ENCODE assay signal across 11 mouse cellular contexts in genomic region chr2:172249336-172249735, GRCm38 (mm10). TPM values are rescaled to one million over a fixed set of nuclear protein-coding genes. Genes with fewer than 3 reads are reported as not detected.
DNase-seq lines count a peak whose midpoint lies in the region; ATAC-seq and TF ChIP-seq lines count a peak whose summit lies in the region.
"Had no signal": no experiment of that assay in that cellular context is flagged by ENCODE, and none has a peak within 500 bp of the region (broad histone marks: within the 10 kb centered on the region; RNA-seq: fewer than 3 reads in every experiment).

No protein-coding gene starts in this region.

- no peaks in the 10 kb centered on the region for H3K9me3 ChIP-seq in forebrain, embryonic 11.5 days (ENCODE audit: control insufficient read depth, low read length)
- H3K9me3 ChIP-seq in forebrain, embryonic 10.5 days: no peaks in the 10 kb centered on the region
- H3K9me3 ChIP-seq in lung, postnatal 0 days (ENCODE audit: low read length): no peaks in the 10 kb centered on the region
- H3K9me3 ChIP-seq: heart, embryonic 13.5 days; liver, embryonic 13.5 days had no signal

- no peaks in the 10 kb centered on the region for H3K4me1 ChIP-seq in forebrain, embryonic 11.5 days (replicated peaks; ENCODE audit: control insufficient read depth, insufficient read depth, low read length)
- H3K4me1 ChIP-seq in forebrain, embryonic 10.5 days: peaks cover 7% of the 10 kb centered on the region; the same call in 1 of the 2 replicates
- no peaks in the 10 kb centered on the region for H3K4me1 ChIP-seq in lung, postnatal 0 days (ENCODE audit: insufficient read depth, low read depth, low read length)
- H3K4me1 ChIP-seq in bone marrow, adult 2 months (ENCODE audit: control insufficient read depth, insufficient read depth, low read length): no peaks in the 10 kb centered on the region
- H3K4me1 ChIP-seq in testis, adult 2 months (ENCODE audit: control insufficient read depth, insufficient read depth, low read length): peaks cover 16% of the 10 kb centered on the region
- H3K4me1 ChIP-seq: heart, embryonic 13.5 days had no signal

- peak; percentile 49 for TF ChIP-seq CTCF in lung, postnatal 0 days (IDR thresholded peaks at IDR 0.05)
- peak; percentile 54; the same call in 1 of the 2 replicates for TF ChIP-seq CTCF in bone marrow, adult 2 months (IDR thresholded peaks at IDR 0.05; ENCODE audit: control insufficient read depth, insufficient read depth, low read length)
- TF ChIP-seq CTCF in testis, adult 2 months (IDR thresholded peaks at IDR 0.05; ENCODE audit: control insufficient read depth, insufficient read depth, insufficient replicate concordance, low read depth, low read length): peak; percentile 95

- ATAC-seq in forebrain, embryonic 11.5 days (replicated peaks; ENCODE audit: low FRiP score): no peak; the same call in 1 of the 2 replicates
- no peak for ATAC-seq in lung, postnatal 0 days

- no peak overlapping the region for H3K4me2 ChIP-seq in forebrain, embryonic 11.5 days (ENCODE audit: low read depth, low read length, severe bottlenecking)
- H3K4me2 ChIP-seq in lung, postnatal 0 days (replicated peaks; ENCODE audit: low read depth, low read length): no peak overlapping the region
- H3K4me2 ChIP-seq: heart, embryonic 13.5 days; liver, embryonic 13.5 days had no signal

- H3K36me3 ChIP-seq in forebrain, embryonic 11.5 days (ENCODE audit: control insufficient read depth, insufficient read depth, low read length): no peaks in the 10 kb centered on the region
- no peaks in the 10 kb centered on the region for H3K36me3 ChIP-seq in forebrain, embryonic 10.5 days (replicated peaks)
- no peaks in the 10 kb centered on the region for H3K36me3 ChIP-seq in lung, postnatal 0 days (ENCODE audit: insufficient read depth, low read length)
- no peaks in the 10 kb centered on the region for H3K36me3 ChIP-seq in testis, adult 2 months (ENCODE audit: control insufficient read depth, insufficient read depth, low read length)
- H3K36me3 ChIP-seq: heart, embryonic 13.5 days; liver, embryonic 13.5 days had no signal

- no peak overlapping the region for H3K27ac ChIP-seq in forebrain, embryonic 11.5 days (ENCODE audit: low read depth, low read length)
- H3K27ac ChIP-seq in forebrain, embryonic 10.5 days: no peak overlapping the region
- H3K27ac ChIP-seq in lung, postnatal 0 days (ENCODE audit: low read length): no peak overlapping the region
- no peak overlapping the region for H3K27ac ChIP-seq in bone marrow, adult 2 months (ENCODE audit: control insufficient read depth, insufficient read depth, low read depth, low read length, poor library complexity)
- no peak overlapping the region for H3K27ac ChIP-seq in testis, adult 2 months (ENCODE audit: control insufficient read depth, insufficient read depth, low read depth, low read length)
- H3K27ac ChIP-seq: heart, embryonic 13.5 days; liver, embryonic 13.5 days had no signal

- TF ChIP-seq POLR2A in bone marrow, adult 2 months (IDR thresholded peaks at IDR 0.05; ENCODE audit: borderline replicate concordance, control insufficient read depth, low read depth, low read length): no peak
- TF ChIP-seq POLR2A in testis, adult 2 months (IDR thresholded peaks at IDR 0.05; ENCODE audit: control insufficient read depth, low read depth, low read length): no peak

- no peaks in the 10 kb centered on the region; the same call in 1 of the 2 replicates for H3K27me3 ChIP-seq in forebrain, embryonic 11.5 days (ENCODE audit: control insufficient read depth, insufficient read depth, low read length)
- peaks cover 25% of the 10 kb centered on the region for H3K27me3 ChIP-seq in forebrain, embryonic 10.5 days (ENCODE audit: poor library complexity, severe bottlenecking)
- no peaks in the 10 kb centered on the region for H3K27me3 ChIP-seq in lung, postnatal 0 days (replicated peaks; ENCODE audit: insufficient read depth, low read length)
- no peaks in the 10 kb centered on the region for H3K27me3 ChIP-seq in testis, adult 2 months (ENCODE audit: control insufficient read depth, insufficient read depth, low read length)

- H3K9ac ChIP-seq in forebrain, embryonic 11.5 days (ENCODE audit: low read length): no peak overlapping the region
- H3K9ac ChIP-seq in lung, postnatal 0 days (replicated peaks; ENCODE audit: low read depth): no peak overlapping the region
- H3K9ac ChIP-seq: heart, embryonic 13.5 days; liver, embryonic 13.5 days had no signal

- TF ChIP-seq EP300 in lung, postnatal 0 days (IDR thresholded peaks at IDR 0.05): no peak

- intact Hi-C loops in heart, postnatal 14 days (cut with DNase I): no loop called here

- H3K4me3 ChIP-seq in forebrain, embryonic 11.5 days (ENCODE audit: low read depth, low read length): no peak overlapping the region
- no peak overlapping the region for H3K4me3 ChIP-seq in forebrain, embryonic 10.5 days
- H3K4me3 ChIP-seq in lung, postnatal 0 days (ENCODE audit: low read depth, low read length): no peak overlapping the region
- H3K4me3 ChIP-seq in bone marrow, adult 2 months (replicated peaks; ENCODE audit: control insufficient read depth, low read depth, low read length): no peak overlapping the region
- H3K4me3 ChIP-seq in testis, adult 2 months (ENCODE audit: control insufficient read depth, low read depth, low read length): peak overlapping the region; percentile 44
- H3K4me3 ChIP-seq: heart, embryonic 13.5 days; liver, embryonic 13.5 days had no signal

- peak; percentile 62 for DNase-seq in forebrain, embryonic 11.5 days (ENCODE audit: low spot score)
- no peak for DNase-seq in forebrain, embryonic 10.5 days (ENCODE audit: extremely low spot score, low spot score)
- no peak for DNase-seq in lung, postnatal 0 days (ENCODE audit: low spot score)
- DNase-seq in lung, postnatal 14 days: no peak
- no peak for DNase-seq in layer of hippocampus, postnatal 14 days (ENCODE audit: low spot score in 2 of 2)
- no peak for DNase-seq in heart, postnatal 14 days
- DNase-seq: kidney, adult 8-10 months; liver, embryonic 13.5 days had no signal

- 88% methylated on average over 14 of the region's 14 CpGs for WGBS in forebrain, embryonic 11.5 days
- 81% methylated on average over 14 of the region's 14 CpGs for WGBS in forebrain, embryonic 10.5 days
- WGBS in lung, postnatal 0 days: 79% methylated on average over 14 of the region's 14 CpGs
- WGBS in bone marrow, adult 2 months: 72% methylated on average over 14 of the region's 14 CpGs

RNA-seq across cellular contexts. Expression of gene Mc3r, which starts 1.0 kb away (rescaled TPM):
- 0.09 TPM in 1 of 2 replicates, not detected in the other for polyA plus RNA-seq in forebrain, embryonic 11.5 days (2014; fragmentation: Nextera tagmentation; extraction: Ambion mirVana)
- polyA plus RNA-seq in forebrain, embryonic 10.5 days (2016; fragmentation: Nextera tagmentation; extraction: Ambion mirVana): 0.10 TPM in 1 of 2 replicates, not detected in the other
- not detected in 2 replicates for polyA plus RNA-seq in lung, postnatal 0 days (2015; fragmentation: Nextera tagmentation; extraction: Ambion mirVana)
- not detected in 2 replicates for polyA plus RNA-seq in bone marrow, adult 2 months (2011; ENCODE audit: insufficient read depth, insufficient read length, low replicate concordance, missing spikeins)
- not detected in 2 replicates for polyA plus RNA-seq in testis, adult 2 months (2012; rRNA removed)
- total RNA-seq in layer of hippocampus, postnatal 14 days (2021): under 1 TPM; 0.19 to 0.37 TPM
- not detected for total RNA-seq in heart, postnatal 14 days (2021)
- polyA plus RNA-seq: heart, embryonic 13.5 days had no signal
